Mouse (Mus musculus) embryonic facial prominence, embryonic 10.5 days (tissue): ENCODE measurements around the gene Rab3il1. TPM values are rescaled to one million over a fixed set of nuclear protein-coding genes. Genes with fewer than 3 reads are reported as not detected.
A peak's percentile ranks its signal among the peaks of the same experiment; 100 is the strongest.

ENCODE experiments used
- DNase-seq: peaks from one replicate; pipeline ENCODE4 v3.0.0-alpha.2; 2017; ENCODE audit warnings: low spot score
- H3K27ac ChIP-seq: fragments of 300-500 bp; sonication (generic); replicated peaks from 2 replicates; pipeline ENCODE4 v1.5.1; 2016; ENCODE audit warnings: mild to moderate bottlenecking
- H3K27me3 ChIP-seq: fragments of 300-500 bp; sonication (generic); replicated peaks from 2 replicates; pipeline ENCODE4 v1.6.1; 2016; ENCODE audit warnings: low read depth, mild to moderate bottlenecking; ENCODE audit not compliant: poor library complexity, severe bottlenecking
- H3K36me3 ChIP-seq: fragments of 300-500 bp; sonication (generic); replicated peaks from 2 replicates; pipeline ENCODE4 v1.6.1; 2016; ENCODE audit warnings: mild to moderate bottlenecking, moderate library complexity
- H3K4me1 ChIP-seq: fragments of 300-500 bp; sonication (generic); 2 replicates; pipeline ENCODE4 v1.6.1; 2016
- H3K4me3 ChIP-seq: fragments of 300-500 bp; sonication (generic); 2 replicates; pipeline ENCODE4 v1.5.1; 2016; ENCODE audit warnings: mild to moderate bottlenecking, moderate library complexity
- H3K9me3 ChIP-seq: fragments of 300-500 bp; sonication (generic); 2 replicates; pipeline ENCODE4 v1.6.1; 2016; ENCODE audit warnings: mild to moderate bottlenecking
- WGBS: fragments of 180-500 bp; shearing (Covaris S2); methylation state at CpG from one replicate; pipeline ENCODE4 v1.1.7; 2016; 5-methylcytosine and 5-hydroxymethylcytosine counted together
- polyA plus RNA-seq: library from polyadenylated mRNA; unstranded; fragments of >200 nt; fragmentation: Nextera tagmentation; extraction: Ambion mirVana; gene quantifications from 2 replicates; pipeline ENCODE4 v1.2.1, GENCODE M21; 2016

Gene Rab3il1
- polyA plus RNA-seq, 1 experiment from 2014 or later: 57.4 TPM

GRCm38 (mm10) chr19:10078392-10078791 lies 76.9 kb downstream of the Rab3il1 start:
- H3K4me3 ChIP-seq: no peak overlapping the region
- H3K9me3 ChIP-seq: peaks cover 4% of the 10 kb centered on the region; the same call in 1 of the 2 replicates
- DNase-seq: no peak
- H3K27me3 ChIP-seq: no peaks in the 10 kb centered on the region
- H3K36me3 ChIP-seq: peaks cover 100% of the 10 kb centered on the region
- H3K27ac ChIP-seq: 0 out of 2 replicates have a peak overlapping the region, but pooled peaks have one; percentile 3
- WGBS: 76% methylated on average over 6 of the region's 6 CpGs
- no peaks in the 10 kb centered on the region for H3K4me1 ChIP-seq

- Histone ChIP-seq H3K36me3 (peaks cover 100% of the 10 kb centered on the region), H3K9me3 (peaks cover 3% of the 10 kb centered on the region; the same call in 1 of the 2 replicates), H3K27me3 (no peaks in the 10 kb centered on the region), H3K4me1 (no peaks in the 10 kb centered on the region), H3K27ac (no peak overlapping the region), H3K4me3 (no peak overlapping the region)
- no peak for DNase-seq
- WGBS: 93% methylated on average over 7 of the region's 7 CpGs
These were observed 78.9 kb downstream of the Rab3il1 start for GRCm38 (mm10) chr19:10080384-10080783.

- no peak overlapping the region for H3K4me3 ChIP-seq
- DNase-seq: no peak
- H3K27ac ChIP-seq: no peak overlapping the region
- H3K27me3 ChIP-seq: no peaks in the 10 kb centered on the region
- peaks cover 100% of the 10 kb centered on the region for H3K36me3 ChIP-seq
- WGBS: 86% methylated on average over 3 of the region's 3 CpGs
- no peaks in the 10 kb centered on the region for H3K4me1 ChIP-seq
- no peaks in the 10 kb centered on the region for H3K9me3 ChIP-seq
These were observed 80.6 kb downstream of the Rab3il1 start for GRCm38 (mm10) chr19:10082105-10082504.

- H3K4me3 ChIP-seq: no peak overlapping the region
- peaks cover 100% of the 10 kb centered on the region for H3K36me3 ChIP-seq
- H3K27me3 ChIP-seq: no peaks in the 10 kb centered on the region
- H3K27ac ChIP-seq: no peak overlapping the region
- no peak for DNase-seq
- H3K4me1 ChIP-seq: no peaks in the 10 kb centered on the region
- no peaks in the 10 kb centered on the region for H3K9me3 ChIP-seq
- 77% methylated on average over 9 of the region's 9 CpGs for WGBS
These were observed 84.0 kb downstream of the Rab3il1 start for GRCm38 (mm10) chr19:10085454-10085853.

GRCm38 (mm10) chr19:10086976-10087375 lies 85.5 kb downstream of the Rab3il1 start:
- Histone ChIP-seq H3K27me3 (no peaks in the 10 kb centered on the region), H3K9me3 (no peaks in the 10 kb centered on the region), H3K27ac (no peak overlapping the region), H3K4me3 (no peak overlapping the region), H3K36me3 (peaks cover 100% of the 10 kb centered on the region), H3K4me1 (no peaks in the 10 kb centered on the region)
- no peak for DNase-seq
- 81% methylated on average over 4 of the region's 4 CpGs for WGBS

Other genes with a start within 250 kb of the Rab3il1 start
- gene Scgb2a2, start 154.1 kb upstream of the Rab3il1 start, polyA plus RNA-seq: not detected in 2 replicates
- gene Incenp, start 102.1 kb upstream of the Rab3il1 start, polyA plus RNA-seq: 159 and 169 TPM in 2 replicates
- 1,291 and 1,338 TPM in 2 replicates for gene Fth1, start 21.1 kb upstream of the Rab3il1 start, polyA plus RNA-seq
- gene Best1, start within 50 bp of the Rab3il1 start, polyA plus RNA-seq: 1.6 TPM in 2 replicates
- 4.0 and 4.3 TPM in 2 replicates for gene Fads3, start 39.9 kb downstream of the Rab3il1 start, polyA plus RNA-seq
- gene Fads2, start 100.1 kb downstream of the Rab3il1 start, polyA plus RNA-seq: 160 and 165 TPM in 2 replicates
- gene Fads1, start 181.2 kb downstream of the Rab3il1 start, polyA plus RNA-seq: 151 and 156 TPM in 2 replicates
- 379 and 394 TPM in 2 replicates for gene Tmem258, start 202.3 kb downstream of the Rab3il1 start, polyA plus RNA-seq
- gene Fen1, start 202.5 kb downstream of the Rab3il1 start, polyA plus RNA-seq: 183 and 199 TPM in 2 replicates
- 4.2 TPM in 2 replicates for gene Myrf, start 239.1 kb downstream of the Rab3il1 start, polyA plus RNA-seq